ENCODE assay signal across 11 mouse cellular contexts in genomic region chr4:129346481-129347154, GRCm38 (mm10). TPM values are rescaled to one million over a fixed set of nuclear protein-coding genes. Genes with fewer than 3 reads are reported as not detected.
DNase-seq lines count a peak whose midpoint lies in the region; ATAC-seq lines count a peak whose summit lies in the region.
"Had no signal": no experiment of that assay in that cellular context is flagged by ENCODE, and none has a peak within 500 bp of the region (broad histone marks: within the 10 kb centered on the region; RNA-seq: fewer than 3 reads in every experiment).

No protein-coding gene starts in this region.

- H3K9ac ChIP-seq in forebrain, embryonic 14.5 days (ENCODE audit: low read length) = no peak overlapping the region
- no peak overlapping the region for H3K9ac ChIP-seq in forebrain, embryonic 16.5 days (replicated peaks; ENCODE audit: low read depth, low read length)
- H3K9ac ChIP-seq: liver, embryonic 15.5 days had no signal

- peak; percentile 13 for DNase-seq in forebrain, embryonic 14.5 days (ENCODE audit: low spot score)
- DNase-seq in testis, postnatal 10 days (ENCODE audit: low spot score) = peak; percentile 56
- DNase-seq in testis, postnatal 14 days (ENCODE audit: low spot score) = no peak
- peak; percentile 30 to 41 for DNase-seq in left cerebral cortex, adult 18-20 months (ENCODE audit: low spot score in 2 of 2)
- no peak for DNase-seq in thymus, postnatal 10 days (ENCODE audit: low spot score in 2 of 2)
- DNase-seq in spleen, adult 12 weeks (ENCODE audit: low spot score) = no peak
- DNase-seq in gastrocnemius, adult 8-10 months (ENCODE audit: low spot score in 2 of 2) = no peak
- DNase-seq: cerebellum, adult 9-11 months had no signal

- no peaks in the 10 kb centered on the region for H3K4me1 ChIP-seq in forebrain, embryonic 14.5 days (ENCODE audit: control insufficient read depth, insufficient read depth, low read length)
- H3K4me1 ChIP-seq in forebrain, embryonic 16.5 days (replicated peaks; ENCODE audit: control insufficient read depth, insufficient read depth, low read length) = no peaks in the 10 kb centered on the region
- H3K4me1 ChIP-seq: liver, embryonic 15.5 days had no signal

- no peaks in the 10 kb centered on the region for H3K9me3 ChIP-seq in forebrain, embryonic 14.5 days (replicated peaks; ENCODE audit: control insufficient read depth, low read length)
- no peaks in the 10 kb centered on the region for H3K9me3 ChIP-seq in forebrain, embryonic 16.5 days (ENCODE audit: control insufficient read depth, low read length)
- H3K9me3 ChIP-seq: liver, embryonic 15.5 days had no signal

- 89% methylated on average over 15 of the region's 15 CpGs for WGBS in forebrain, embryonic 14.5 days
- WGBS in forebrain, embryonic 16.5 days = 71% methylated on average over 15 of the region's 15 CpGs

- peaks cover 41% of the 10 kb centered on the region for H3K36me3 ChIP-seq in forebrain, embryonic 14.5 days (ENCODE audit: control insufficient read depth, insufficient read depth, low read length)
- peaks cover 14% of the 10 kb centered on the region for H3K36me3 ChIP-seq in forebrain, embryonic 16.5 days (ENCODE audit: control insufficient read depth, insufficient read depth)

- no peak overlapping the region for H3K4me3 ChIP-seq in forebrain, embryonic 14.5 days (ENCODE audit: low read depth, low read length)
- H3K4me3 ChIP-seq in forebrain, embryonic 16.5 days (replicated peaks; ENCODE audit: low read length) = no peak overlapping the region
- H3K4me3 ChIP-seq: liver, embryonic 15.5 days had no signal

- H3K4me2 ChIP-seq in forebrain, embryonic 14.5 days (ENCODE audit: low read length) = no peak overlapping the region
- no peak overlapping the region for H3K4me2 ChIP-seq in forebrain, embryonic 16.5 days (ENCODE audit: low read length)
- H3K4me2 ChIP-seq: liver, embryonic 15.5 days had no signal

- ATAC-seq in forebrain, embryonic 14.5 days = no peak
- ATAC-seq in forebrain, embryonic 16.5 days = no peak
- ATAC-seq: midbrain, embryonic 16.5 days had no signal

- H3K27me3 ChIP-seq in forebrain, embryonic 14.5 days (replicated peaks; ENCODE audit: control insufficient read depth, insufficient read depth, low read length) = no peaks in the 10 kb centered on the region
- H3K27me3 ChIP-seq in forebrain, embryonic 16.5 days (replicated peaks; ENCODE audit: control insufficient read depth, insufficient read depth, low read length) = no peaks in the 10 kb centered on the region
- H3K27me3 ChIP-seq: liver, embryonic 15.5 days had no signal

- H3K27ac ChIP-seq in forebrain, embryonic 14.5 days (ENCODE audit: low read depth, low read length) = no peak overlapping the region
- H3K27ac ChIP-seq in forebrain, embryonic 16.5 days (ENCODE audit: low read length) = no peak overlapping the region
- H3K27ac ChIP-seq: liver, embryonic 15.5 days had no signal

RNA-seq across cellular contexts. Expression of gene Zbtb8os, which starts 11.1 kb away (rescaled TPM):
- polyA plus RNA-seq in forebrain, embryonic 14.5 days (2014; fragmentation: Nextera tagmentation; extraction: Ambion mirVana) = 27.7 and 37.1 TPM in 2 replicates
- polyA plus RNA-seq in forebrain, embryonic 16.5 days (2015; fragmentation: Nextera tagmentation; extraction: Ambion mirVana) = 25.8 and 26.0 TPM in 2 replicates
- 10 to 100 TPM; 28.5 to 31.9 TPM for total RNA-seq in left cerebral cortex, adult 18-20 months (2021)
- total RNA-seq in gastrocnemius, adult 8-10 months (2022) = 10 to 100 TPM; 24.3 to 32.6 (median 26.6) TPM

RNA-seq across cellular contexts. Expression of gene Rbbp4, which starts 11.4 kb away (rescaled TPM):
- polyA plus RNA-seq in forebrain, embryonic 14.5 days (2014; fragmentation: Nextera tagmentation; extraction: Ambion mirVana) = 428 and 447 TPM in 2 replicates
- polyA plus RNA-seq in forebrain, embryonic 16.5 days (2015; fragmentation: Nextera tagmentation; extraction: Ambion mirVana) = 388 and 437 TPM in 2 replicates
- 100 to 1,000 TPM; 122 to 129 TPM for total RNA-seq in left cerebral cortex, adult 18-20 months (2021)
- total RNA-seq in gastrocnemius, adult 8-10 months (2022) = 10 to 100 TPM; 35.5 to 40.8 (median 40.0) TPM

RNA-seq across cellular contexts. Expression of gene Zbtb8a, which starts 31.3 kb away (rescaled TPM):
- 5.8 and 6.6 TPM in 2 replicates for polyA plus RNA-seq in forebrain, embryonic 14.5 days (2014; fragmentation: Nextera tagmentation; extraction: Ambion mirVana)
- 17.8 and 18.6 TPM in 2 replicates for polyA plus RNA-seq in forebrain, embryonic 16.5 days (2015; fragmentation: Nextera tagmentation; extraction: Ambion mirVana)
- 1 to 10 TPM; 4.8 to 5.0 TPM for total RNA-seq in left cerebral cortex, adult 18-20 months (2021)
- under 1 TPM; 0.48 to 0.79 (median 0.63) TPM for total RNA-seq in gastrocnemius, adult 8-10 months (2022)

RNA-seq across cellular contexts. Expression of gene Sync, which starts 59.2 kb away (rescaled TPM):
- 0.14 and 0.24 TPM in 2 replicates for polyA plus RNA-seq in forebrain, embryonic 14.5 days (2014; fragmentation: Nextera tagmentation; extraction: Ambion mirVana)
- 0.31 and 0.38 TPM in 2 replicates for polyA plus RNA-seq in forebrain, embryonic 16.5 days (2015; fragmentation: Nextera tagmentation; extraction: Ambion mirVana)
- 1 to 10 TPM; 1.9 to 2.5 TPM for total RNA-seq in left cerebral cortex, adult 18-20 months (2021)
- 10 to 100 TPM; 46.1 to 56.7 (median 48.1) TPM for total RNA-seq in gastrocnemius, adult 8-10 months (2022)

Comparison
In these comparisons a context has a peak if more than half of its experiments do, and no peak if none do; other contexts are left out.
1. DNase-seq: peak in forebrain, embryonic 14.5 days (single experiment), testis, postnatal 10 days (single experiment) and left cerebral cortex, adult 18-20 months (2 of 2); none in testis, postnatal 14 days (single experiment), thymus, postnatal 10 days (0 of 2), spleen, adult 12 weeks (single experiment) and gastrocnemius, adult 8-10 months (0 of 2).